Mouse (Mus musculus) bone marrow, adult 2 months (tissue): ENCODE results near the gene Gna13.

Source experiments
- CTCF ChIP-seq: fragments of 200-500 bp; IDR thresholded peaks from 2 replicates; pipeline ENCODE4 v1.5.1; 2011; ENCODE audit warnings: low read length, control low read depth; ENCODE audit not compliant: control insufficient read depth, insufficient read depth
- POLR2A ChIP-seq: fragments of 200-500 bp; IDR thresholded peaks from 2 replicates; pipeline ENCODE4 v1.6.1; 2011; ENCODE audit warnings: low read depth, mild to moderate bottlenecking, control low read depth, low read length, borderline replicate concordance; ENCODE audit not compliant: control insufficient read depth

DNA sequence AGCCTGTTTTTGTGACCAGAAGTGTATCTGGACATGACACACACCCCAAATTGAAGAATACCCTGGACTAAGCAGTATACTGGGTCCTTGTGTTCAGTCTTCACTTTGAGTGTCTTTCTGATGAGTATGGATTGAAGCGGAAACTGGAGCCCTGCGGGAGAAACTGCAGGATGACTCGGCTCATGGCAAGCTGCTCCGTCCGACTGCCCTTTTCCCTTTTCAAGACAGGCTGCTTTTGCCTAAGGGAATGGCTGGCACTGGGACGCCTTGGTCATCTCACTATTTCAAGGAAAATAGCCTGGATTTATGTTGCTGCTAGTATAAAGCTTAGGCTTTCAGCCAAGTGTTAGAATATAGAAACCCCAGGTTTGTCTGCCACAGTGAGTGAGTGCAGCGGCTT is 28.6 kb downstream of the Gna13 start:
- TF ChIP-seq CTCF (no peak), POLR2A (no peak)
